Mouse (Mus musculus) MN1 (cell line): ENCODE results near the gene Ifitm6.
A peak's percentile ranks its signal among the peaks of the same experiment; 100 is the strongest.
"Not testable (repeated sequence)": the region's sequence is repeated elsewhere in the genome, so short reads cannot be mapped to it uniquely, and the experiment has no call there.

Experiments used
- DNase-seq: peaks from one replicate; pipeline ENCODE4 v3.0.0-alpha.2; 2016; ENCODE audit warnings: low spot score

Ifitm6 gene

DNA sequence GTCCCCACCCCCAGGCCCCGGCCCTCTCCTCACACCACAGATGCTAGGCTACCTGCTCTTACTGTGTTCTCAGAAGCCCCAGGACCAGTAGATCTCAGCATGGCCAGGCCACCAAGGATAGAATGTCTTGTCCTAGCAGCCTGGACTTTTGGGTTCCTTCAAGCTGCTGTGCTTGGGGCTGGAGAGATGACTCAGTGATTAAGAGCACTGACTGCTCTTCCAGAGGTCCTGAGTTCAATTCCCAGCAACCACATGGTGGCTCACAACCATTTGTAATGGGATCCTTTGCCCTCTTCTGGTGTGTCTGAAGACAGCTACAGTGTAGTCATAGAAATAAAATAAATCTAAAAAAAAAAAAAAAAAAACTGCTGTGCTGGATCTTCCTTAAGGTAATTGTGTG is at the start of gene Ifitm6:
Gene Ifitm6 (minus strand): TSS at position 101 of the 400 bp plus-strand sequence.
- DNase-seq: not testable (repeated sequence)

DNA sequence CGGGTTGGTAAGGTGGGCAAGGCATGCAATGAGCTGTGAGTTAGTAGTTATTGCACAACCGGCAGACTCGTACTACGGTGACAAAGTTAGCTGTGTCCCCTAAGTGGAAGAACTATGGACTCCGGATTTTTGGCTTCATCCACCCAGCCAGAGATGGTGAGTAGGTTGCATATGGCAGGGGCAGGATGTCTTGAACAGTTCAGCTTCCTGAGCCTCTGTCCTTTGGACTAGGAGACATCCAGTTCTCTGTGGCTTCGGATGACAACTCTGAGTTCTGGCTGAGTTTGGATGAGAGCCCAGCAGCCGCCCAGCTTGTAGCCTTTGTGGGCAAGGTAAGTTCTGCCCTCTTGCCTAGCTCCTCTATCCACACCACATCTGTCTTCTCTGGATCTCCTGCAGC is 46.9 kb upstream of the Ifitm6 start:
- no peak for DNase-seq

DNA sequence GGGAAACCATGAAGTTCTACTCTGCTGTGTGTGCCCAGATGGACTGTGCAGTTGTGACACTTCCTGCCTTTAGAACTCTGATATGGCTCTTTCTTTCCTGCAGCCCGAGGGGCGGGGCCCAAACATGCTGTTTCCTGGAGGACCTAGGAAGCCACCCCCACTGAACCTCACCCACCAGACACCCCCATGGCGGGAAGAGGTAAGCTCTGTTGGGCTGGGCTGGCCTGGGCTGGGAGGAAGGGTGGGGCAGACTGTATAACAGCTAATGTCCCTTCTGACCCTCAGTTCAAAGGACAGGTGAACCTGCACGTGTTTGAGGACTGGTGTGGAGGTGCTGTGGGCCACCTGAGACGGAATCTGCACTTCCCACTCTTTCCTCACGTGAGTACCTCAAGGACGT is 46.5 kb upstream of the Ifitm6 start:
- DNase-seq: no peak

DNA sequence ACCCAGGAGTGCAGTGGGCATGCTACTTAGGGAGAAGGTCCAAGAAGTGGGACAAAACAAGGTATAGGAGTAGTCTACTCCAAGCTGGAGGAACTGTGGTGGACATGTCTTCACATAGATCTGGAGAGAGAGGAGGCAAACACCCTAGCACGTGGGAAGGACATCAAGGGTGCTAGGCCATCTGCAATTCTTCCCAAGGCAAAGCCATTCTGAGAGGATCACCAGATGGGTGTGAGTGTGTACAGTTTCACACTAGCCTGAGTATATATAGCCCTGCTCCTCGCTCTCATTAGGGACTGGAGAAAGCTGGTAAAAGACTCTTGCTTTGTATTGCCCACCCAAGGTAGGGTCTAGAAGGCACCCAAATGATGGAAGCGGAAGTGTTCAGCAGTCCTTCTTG is 45.6 kb upstream of the Ifitm6 start:
- no peak for DNase-seq

DNA sequence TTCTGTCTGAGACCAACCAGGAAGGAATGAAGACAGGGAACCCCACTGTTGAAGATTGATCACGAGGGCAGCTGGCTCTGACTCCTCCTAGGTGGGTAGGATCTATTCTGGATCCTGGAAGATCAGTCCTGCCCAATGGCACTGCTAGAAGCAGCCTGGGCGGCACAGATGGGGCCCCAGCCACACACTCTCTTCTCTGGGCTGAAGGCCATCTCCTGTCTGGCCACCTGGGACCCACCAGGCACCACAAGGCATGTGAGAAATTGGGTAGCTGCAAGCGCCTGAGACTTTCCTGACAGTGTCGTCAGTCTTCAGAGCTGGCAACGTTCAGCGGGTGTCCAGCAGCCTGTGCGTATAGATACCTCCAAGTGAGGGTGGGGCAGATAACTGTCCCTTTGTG is 44.8 kb upstream of the Ifitm6 start:
- DNase-seq: peak; percentile 52

DNA sequence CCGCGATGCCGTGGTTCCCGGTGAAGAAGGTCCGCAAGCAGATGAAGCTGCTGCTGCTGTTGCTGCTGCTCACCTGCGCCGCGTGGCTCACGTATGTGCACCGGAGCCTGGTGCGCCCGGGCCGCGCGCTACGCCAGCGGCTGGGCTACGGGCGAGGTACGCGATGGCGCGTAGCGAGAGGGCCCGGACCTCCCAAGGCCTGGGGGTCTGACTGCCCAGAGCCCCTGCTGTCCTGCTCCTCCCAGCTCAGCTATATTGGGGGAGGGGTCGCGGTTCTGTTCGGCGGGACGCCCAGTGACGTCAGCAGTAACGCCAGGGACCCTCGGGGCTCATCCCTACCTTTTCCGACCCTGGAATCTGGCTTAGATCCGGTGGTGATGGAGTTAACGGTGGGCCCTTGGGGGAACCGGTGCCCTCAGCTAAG is 43.6 kb upstream of the Ifitm6 start:
- DNase-seq: peak; percentile 46

DNA sequence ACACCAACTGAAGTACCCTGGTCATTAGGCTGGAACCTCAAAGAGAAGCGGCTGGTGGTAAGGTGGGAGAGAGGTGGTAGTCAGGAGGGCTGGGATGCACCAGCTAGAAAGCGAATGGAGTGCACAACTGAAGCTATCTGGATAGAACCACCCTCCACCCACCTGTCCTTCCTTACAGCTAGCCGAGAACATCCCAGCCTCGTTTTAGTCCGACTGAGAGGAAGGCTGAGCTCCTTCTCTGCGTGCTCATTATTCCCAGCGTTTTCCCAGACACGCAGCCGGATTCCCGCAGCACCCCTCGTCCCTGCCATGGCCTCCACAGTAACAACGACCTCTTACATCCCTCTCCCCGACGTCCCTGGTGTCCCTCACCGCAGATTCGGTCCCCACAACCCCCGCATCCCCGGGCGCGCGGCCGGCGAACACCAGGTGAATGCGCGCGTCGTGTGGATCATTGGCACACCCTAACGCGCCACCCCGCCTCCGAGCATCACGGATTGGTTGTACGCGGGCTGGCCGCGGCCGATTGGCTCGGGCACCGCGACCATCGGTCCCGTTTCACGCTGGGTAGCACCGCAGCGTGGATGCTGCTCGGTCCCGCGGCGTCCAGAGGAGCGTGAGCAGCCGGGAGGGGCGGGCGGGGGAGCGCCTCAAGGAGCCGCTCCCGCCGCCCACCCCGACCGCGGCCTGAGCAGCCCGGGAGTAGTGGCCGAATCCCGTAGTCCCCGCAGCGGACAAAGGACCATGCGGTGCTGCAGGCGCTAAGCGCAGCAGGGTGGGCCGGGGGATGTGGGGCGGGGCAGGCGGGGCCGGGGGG is 42.9 kb upstream of the Ifitm6 start, which contains the start of gene B4galnt4:
Gene B4galnt4 (plus strand): TSS at position 679 of the 817 bp plus-strand sequence.
- peak; percentile 88 for DNase-seq

DNA sequence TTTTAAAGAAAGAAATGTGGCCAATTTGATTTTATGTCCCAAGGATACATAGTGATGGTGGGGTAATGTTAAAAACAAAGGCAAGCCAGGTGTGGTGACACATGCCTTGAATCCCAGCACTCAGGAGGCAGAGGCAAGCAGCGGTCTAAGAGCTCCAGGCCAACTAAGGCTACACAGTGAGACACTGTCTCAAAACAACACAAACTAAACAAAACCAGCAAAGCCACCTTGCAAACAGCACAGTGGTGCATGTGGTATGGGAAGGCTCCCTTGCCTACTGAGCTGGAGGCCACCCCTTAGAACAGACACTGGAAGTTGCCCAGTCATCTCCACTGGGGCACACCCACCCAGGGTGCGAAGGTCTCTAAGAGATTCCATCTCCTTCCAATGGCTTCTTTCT is 42.2 kb upstream of the Ifitm6 start:
- DNase-seq: no peak

DNA sequence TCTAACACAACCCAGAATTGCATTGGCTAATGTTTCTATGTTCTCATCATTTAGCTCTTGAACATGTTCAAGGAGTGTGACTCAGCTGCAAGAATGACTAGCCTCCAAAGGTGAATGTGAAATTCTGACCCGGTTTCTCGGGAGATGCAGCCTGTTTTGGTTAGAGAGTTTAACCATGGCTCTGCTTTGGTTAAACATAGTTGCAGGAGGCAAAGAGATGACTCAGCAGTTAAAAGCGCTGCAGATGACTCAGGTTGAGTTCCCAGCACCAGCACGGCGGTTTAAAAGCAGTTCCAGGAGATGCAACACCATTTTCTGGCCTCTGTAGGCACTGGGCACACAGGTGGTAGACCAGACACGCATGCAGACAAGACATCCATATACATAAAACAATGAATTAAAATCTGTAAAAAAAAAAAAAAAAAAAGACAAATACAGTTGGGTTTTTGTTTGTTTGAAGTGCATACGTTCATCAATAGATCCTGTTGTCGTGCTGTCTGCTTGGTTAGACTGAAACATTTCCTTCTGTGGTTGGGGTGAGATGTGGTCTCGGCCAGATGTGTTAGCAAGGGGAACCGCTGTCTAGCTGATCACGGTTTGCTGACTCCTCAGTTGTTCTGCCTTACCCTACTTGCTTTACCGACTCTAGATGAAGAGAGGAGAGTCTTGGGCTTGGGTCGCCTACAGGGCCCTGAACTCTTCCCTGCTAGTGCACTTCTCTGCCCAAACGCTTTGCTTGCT is 41.0 kb upstream of the Ifitm6 start:
- no peak for DNase-seq

DNA sequence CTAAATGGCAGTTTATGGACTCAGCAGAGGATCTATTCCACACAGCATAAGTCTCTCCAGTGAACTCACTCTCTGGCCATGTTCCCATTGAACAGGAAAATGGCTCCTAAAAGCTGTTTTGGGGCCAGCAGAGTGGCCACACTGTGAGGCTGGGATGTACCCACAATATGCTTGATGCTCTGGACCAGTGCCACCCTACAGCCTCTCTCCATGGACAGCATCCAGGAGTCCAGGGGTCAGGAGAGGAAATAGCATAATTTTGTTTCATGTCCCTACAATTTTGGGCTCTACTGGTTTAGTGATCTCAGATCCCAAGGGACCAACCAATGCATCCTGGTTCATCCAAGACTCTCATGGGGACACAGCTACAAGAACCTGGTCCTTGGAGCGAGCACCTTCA is 39.8 kb upstream of the Ifitm6 start:
- no peak for DNase-seq

DNA sequence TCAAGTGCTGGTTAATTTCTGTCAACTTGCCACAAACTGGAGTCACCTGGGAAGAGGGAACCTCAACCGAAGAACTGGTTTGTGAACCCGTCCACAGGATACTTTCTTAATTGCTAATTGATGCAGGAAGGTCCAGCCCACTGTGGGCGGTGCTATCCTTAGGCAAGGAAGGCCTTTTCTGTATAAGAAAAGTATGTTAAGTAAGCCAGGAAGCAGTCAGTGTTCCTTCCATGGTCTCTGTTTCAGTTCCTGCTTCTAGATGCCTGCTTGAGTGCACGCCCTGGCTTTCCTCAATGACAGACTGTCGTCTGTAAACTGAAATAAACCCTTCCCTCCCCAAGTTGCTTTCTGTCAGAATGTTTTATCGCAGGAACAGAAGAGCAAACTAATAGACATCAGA is 39.3 kb upstream of the Ifitm6 start:
- DNase-seq: no peak

DNA sequence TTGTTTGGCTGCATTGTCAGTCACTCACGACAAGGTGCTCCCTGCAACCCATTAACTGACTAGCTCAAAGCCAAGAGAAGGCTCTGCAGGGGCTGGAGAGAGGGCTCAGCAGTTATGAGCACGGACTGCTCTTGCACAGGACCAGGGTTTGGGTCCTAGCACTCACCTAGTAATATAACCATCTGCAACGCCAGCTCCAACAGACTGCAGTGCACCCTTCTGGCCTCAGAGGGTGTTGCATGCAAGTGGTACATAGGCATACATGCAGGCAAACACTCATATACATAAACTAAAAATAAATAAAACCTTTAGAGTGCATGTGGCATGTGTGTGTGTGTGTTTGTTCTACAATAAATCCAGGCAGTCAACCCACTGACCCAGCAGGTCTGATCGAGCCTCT is 38.1 kb upstream of the Ifitm6 start:
- DNase-seq: no peak

DNA sequence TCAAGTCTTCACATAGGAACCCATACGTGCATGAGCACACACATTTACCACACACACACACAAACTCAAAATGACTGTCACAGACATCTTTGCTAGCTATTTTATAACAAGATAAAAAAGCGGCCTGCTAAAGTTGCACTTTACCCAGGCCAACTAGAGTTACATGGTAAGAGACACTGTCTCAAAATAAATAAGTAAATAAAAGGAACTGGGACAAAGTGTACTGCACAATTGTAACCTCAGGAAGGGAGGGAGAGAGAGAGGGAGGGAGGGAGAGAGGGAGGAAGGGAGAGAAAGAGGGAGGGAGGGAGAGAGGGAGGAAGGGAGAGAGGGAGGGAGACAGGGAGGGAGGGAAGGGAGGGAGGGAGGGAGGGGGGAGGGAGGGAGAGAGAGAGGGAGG is 34.7 kb upstream of the Ifitm6 start:
- DNase-seq: no peak

DNA sequence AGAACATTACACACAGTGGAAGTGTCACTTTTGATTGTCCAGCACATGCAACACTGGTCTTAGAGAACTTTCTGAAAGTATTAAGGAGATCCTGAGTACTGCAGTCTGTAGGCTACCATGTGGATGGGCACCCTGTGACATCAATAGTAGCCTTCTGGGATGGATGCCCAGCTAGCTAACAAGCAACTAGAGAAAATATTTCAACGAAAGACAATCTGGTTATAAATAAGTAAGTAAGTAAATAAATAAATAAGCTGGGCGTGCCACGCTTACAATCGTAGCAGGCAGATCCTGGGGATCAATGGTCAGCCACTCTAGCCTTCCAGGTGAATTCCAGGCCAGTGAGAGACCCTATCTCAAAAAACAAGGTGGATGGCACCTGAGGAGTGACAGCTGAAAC is 34.3 kb upstream of the Ifitm6 start:
- no peak for DNase-seq

DNA sequence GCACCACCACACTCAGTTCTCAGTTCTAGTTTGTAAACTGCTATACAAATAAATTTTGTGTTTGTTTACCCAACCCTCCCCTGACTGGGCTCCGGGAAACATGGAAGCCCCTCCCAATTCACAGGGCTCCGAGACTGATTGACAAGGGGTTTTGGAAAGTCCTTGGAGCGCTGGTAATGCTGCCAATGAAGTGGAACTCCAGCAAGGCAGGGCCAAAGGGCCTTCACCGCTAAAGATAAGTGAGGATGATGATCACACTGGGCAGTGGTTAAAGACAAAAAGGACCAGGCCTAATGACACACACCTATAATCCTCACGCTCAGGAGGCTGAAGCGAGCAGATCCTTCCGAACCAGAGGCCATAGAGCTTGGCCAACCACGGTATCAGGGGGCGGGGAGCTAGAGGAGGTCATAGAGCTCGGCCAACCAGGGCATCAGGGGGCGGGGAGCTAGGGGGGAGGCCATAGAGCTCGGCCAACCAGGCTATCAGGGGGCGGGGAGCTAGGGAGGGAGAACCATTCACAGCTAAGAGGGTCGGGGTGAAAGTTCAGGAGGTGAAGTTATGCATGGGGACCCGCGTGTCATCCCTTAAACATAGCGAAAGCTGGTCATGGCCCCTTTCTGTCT is 33.4 kb upstream of the Ifitm6 start:
- DNase-seq: no peak

DNA sequence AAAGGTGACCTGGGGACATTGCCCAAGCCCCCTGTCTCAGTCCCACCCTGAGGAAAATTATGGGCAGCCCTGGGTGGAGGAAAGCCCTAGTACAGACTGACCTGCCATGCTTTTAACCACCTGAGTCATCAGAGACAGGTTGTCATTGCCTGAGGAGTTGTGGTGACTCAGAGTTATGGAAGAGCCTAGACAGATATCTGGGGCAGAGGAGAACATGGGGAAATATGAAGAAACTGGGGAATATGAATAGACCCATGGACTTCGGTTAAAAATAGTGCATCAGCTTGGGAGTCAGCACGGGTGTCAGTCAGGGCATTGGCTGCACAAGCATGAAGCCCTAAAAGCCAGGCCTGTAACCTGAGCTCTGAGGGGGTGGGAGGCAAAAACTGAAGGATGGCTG is 31.6 kb upstream of the Ifitm6 start:
- no peak for DNase-seq

DNA sequence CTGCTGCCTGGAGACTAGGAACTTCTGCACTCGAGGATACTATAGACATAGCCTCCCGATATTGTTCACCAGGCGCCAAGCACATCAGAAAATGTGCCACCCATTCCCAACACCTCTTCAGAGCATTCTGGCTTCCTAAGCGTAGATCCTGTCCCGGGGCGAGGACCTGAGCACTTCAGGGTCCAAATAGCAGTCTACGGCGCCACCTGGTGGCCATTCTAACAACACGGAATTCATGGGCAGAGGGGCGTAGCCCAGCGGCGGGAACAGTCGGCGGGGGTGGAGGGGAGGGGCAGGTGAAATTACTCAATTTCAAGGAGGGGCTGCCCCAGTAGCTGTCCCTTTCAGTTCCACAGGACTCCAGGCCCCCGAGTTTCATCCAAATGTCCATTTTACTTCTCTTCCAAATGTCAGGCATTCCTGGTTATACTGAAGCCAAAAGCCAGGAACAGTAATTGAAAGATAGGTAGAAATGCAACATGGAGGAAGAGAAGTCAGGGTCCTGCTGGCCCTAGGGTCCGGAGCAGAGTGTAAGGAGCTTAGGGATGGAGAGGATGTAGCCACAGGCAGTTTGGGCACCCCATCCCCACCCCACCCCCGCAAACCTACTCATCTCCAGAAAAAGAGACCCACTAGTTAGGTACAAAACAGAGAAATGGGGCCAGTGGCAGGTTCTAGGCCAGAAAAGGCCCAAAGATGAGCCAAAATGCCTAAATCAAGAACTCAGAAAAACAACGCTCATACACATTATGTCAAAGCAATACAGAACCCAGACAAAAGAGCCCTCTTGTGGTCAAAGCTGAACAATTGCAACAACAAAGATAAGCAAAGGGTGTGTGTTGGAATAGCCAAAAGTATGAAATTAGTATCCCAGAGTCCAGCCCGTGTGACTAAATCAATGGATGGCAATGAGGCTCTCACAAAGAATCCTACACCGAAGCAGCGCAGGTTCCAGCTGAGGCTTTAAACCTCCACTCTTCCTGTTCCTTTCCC is 30.8 kb upstream of the Ifitm6 start:
- peak; percentile 93 for DNase-seq

DNA sequence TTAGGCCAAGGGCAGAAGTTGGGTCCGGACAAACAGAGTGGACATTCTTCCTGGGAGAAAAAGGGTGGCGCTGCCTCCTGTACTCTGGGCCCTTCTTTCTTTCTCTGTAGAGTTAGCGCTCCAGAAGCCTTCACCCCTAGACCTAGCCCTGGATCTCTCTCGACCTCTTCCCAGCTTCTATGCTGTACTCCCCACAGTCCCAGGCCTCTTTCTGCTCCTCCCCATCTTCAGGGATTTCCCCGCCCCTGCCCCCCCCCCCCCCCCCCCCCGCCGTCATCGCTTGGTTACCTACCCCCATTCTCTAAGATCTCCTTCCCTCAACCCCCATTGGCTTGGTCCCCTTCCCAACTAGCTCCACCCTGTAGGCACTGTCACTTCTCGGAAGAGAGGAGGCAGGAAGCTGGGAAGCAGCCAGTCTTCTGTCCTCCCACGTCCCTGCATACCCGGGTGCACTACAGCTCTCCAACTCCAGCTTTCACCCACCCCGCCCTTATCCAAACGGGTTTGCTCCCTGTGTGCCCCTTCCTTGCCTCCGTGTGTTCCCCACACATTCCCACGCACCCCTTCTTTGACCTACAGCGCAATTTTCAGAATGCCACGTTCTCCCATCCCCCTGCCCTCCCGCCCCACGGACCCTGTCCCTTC is 30.0 kb upstream of the Ifitm6 start:
- DNase-seq: peak; percentile 79

DNA sequence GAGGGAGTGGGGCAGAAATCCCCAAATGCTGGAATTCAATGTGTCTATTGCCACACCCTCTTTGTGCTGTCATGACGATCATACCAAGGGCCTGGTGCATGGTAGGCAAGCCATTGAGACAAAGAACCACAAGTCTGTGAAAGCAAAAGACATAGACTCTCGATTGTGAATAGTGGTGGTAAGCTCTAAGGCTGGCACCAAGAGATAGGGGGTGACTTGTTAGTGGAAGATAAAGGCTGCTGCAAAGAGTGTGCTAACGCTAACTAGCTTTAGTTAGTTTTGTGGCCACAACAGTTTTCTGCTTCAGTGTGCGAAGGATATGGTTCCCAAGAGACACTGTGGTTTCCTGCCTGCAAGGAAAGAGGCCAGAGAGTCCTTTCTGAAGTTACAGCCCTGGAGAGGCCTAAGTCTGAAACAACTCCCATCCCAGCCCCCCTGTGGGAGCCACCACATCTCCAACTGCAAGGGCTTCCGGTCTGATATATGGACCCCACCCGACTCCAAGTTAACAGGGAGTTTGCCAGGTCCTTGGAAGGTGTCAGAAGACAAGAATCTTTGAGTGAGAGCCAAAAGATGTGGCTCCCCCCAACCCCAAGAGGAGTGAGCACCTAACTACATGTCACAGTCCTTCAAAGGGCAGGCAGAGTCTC is 29.3 kb upstream of the Ifitm6 start:
- DNase-seq: no peak

DNA sequence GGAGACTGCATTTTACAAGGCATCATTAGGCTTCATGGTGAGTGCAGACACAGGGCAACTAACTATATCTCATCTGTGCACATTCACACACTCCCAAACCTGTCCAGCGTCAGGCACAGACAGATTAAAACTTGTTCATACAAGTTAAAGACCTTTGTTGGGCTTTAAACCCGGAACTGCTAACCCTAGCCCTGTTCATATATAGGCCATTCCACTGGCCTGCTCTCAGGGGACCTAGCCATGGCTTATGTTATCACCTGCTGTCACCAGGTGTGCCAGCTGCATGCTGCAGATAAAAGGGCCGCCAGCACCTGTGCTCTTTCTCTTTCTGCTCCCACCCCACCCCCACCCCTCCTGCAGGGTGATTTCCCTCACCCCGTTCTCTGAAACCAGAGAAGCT is 24.8 kb upstream of the Ifitm6 start:
- DNase-seq: no peak

DNA sequence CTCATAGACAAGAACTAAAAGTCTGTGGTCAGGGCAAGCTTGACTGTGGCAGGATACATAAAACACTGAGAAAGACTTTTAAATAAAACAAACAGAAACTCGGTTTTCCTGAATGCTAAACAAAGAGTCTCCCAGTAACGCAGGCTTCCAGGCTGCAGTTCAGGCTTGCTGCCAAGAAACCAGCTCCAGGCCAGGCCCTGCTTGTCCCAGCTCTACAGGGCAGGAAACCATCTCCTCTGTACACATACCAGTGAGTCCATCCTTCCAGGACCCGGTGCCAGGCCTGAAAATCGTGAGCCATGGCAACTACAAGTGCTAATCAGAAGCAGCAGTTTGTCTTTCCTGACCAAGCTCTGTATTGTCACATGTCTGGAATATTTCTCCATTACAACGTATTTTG is 23.9 kb upstream of the Ifitm6 start:
- peak; percentile 83 for DNase-seq
